Mouse (Mus musculus): Measurements from ENCODE around the gene Oprm1. TPM values are rescaled to one million over a fixed set of nuclear protein-coding genes. Genes with fewer than 3 reads are reported as not detected.

Oprm1 gene
- polyA plus RNA-seq, 1 experiment, result not detected

DNA sequence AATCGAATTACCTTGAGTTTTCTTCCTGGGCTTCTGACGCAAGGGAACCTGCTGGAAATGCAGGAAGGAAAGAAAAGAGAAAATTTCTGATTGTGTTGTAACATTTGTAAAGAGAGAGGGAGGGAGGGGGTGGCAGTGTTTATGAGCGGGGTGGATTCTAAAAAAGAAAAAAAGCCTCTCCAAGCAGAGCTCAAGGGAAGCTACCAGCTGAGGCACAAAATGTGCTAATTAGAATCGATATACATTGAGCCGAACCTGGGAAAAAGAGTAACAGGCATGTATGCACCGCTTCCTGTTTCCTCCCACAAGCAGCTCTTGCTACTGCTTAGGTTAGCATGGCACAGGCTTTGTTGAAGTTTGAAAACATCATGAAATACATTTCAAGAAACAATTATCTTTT lies 221.9 kb downstream of the Oprm1 start:
- no peaks in the 10 kb centered on the region for H3K36me3 ChIP-seq (ENCODE audit: control insufficient read depth, insufficient read depth)
- H3K27me3 ChIP-seq (ENCODE audit: control insufficient read depth, insufficient read depth, insufficient read length), result no peaks in the 10 kb centered on the region
- H3K79me2 ChIP-seq (ENCODE audit: control insufficient read depth, insufficient read depth), result no peaks in the 10 kb centered on the region
- H3ac ChIP-seq (ENCODE audit: control insufficient read depth, insufficient read length), result no peak overlapping the region
- H3K4me3 ChIP-seq, result no peak overlapping the region
- TF ChIP-seq USF1 (IDR thresholded peaks at IDR 0.05; ENCODE audit: low read depth), result no peak
- no peak for TF ChIP-seq REST (IDR thresholded peaks at IDR 0.05; ENCODE audit: insufficient read depth, insufficient read length)
- TF ChIP-seq MYOD1 (IDR thresholded peaks at IDR 0.05; ENCODE audit: control insufficient read depth in 1 of 3, insufficient read length in 2 of 3, low read depth in 2 of 3), result no peak
- TF ChIP-seq TCF12 (IDR thresholded peaks at IDR 0.05; ENCODE audit: insufficient read depth, poor library complexity, severe bottlenecking), result no peak
- TF ChIP-seq SRF (IDR thresholded peaks at IDR 0.05; ENCODE audit: control insufficient read depth, insufficient read length, low read depth), result no peak
- no peak for TF ChIP-seq MAX (IDR thresholded peaks at IDR 0.05; ENCODE audit: low read depth)
- no peak overlapping the region for H3K4me2 ChIP-seq (ENCODE audit: low read depth)

- Histone ChIP-seq H3K36me3 (ENCODE audit: control insufficient read depth, insufficient read depth) (no peaks in the 10 kb centered on the region), H3K27me3 (ENCODE audit: control insufficient read depth, insufficient read depth, insufficient read length) (no peaks in the 10 kb centered on the region), H3K4me2 (ENCODE audit: low read depth) (no peak overlapping the region), H3K79me2 (ENCODE audit: control insufficient read depth, insufficient read depth) (no peaks in the 10 kb centered on the region), H3K4me3 (no peak overlapping the region), H3ac (ENCODE audit: control insufficient read depth, insufficient read length) (no peak overlapping the region)
- TF ChIP-seq CEBPB (IDR thresholded peaks at IDR 0.05; ENCODE audit: insufficient read depth, poor library complexity, severe bottlenecking) (no peak), USF1 (IDR thresholded peaks at IDR 0.05; ENCODE audit: low read depth) (no peak), TCF12 (IDR thresholded peaks at IDR 0.05; ENCODE audit: insufficient read depth, poor library complexity, severe bottlenecking) (no peak), TCF3 (IDR thresholded peaks at IDR 0.05; ENCODE audit: insufficient read length, low read depth) (no peak), SRF (IDR thresholded peaks at IDR 0.05; ENCODE audit: control insufficient read depth, insufficient read length, low read depth) (no peak), MAX (IDR thresholded peaks at IDR 0.05; ENCODE audit: low read depth) (no peak), E2F4 (IDR thresholded peaks at IDR 0.05; ENCODE audit: insufficient read depth) (no peak), MYOG (IDR thresholded peaks at IDR 0.05; ENCODE audit: control insufficient read depth in 1 of 3, insufficient read depth in 1 of 3, insufficient read length in 2 of 3, low read depth in 2 of 3) (no peak), POLR2A (IDR thresholded peaks at IDR 0.05; ENCODE audit: insufficient read length, low read depth) (no peak), MYOD1 (IDR thresholded peaks at IDR 0.05; ENCODE audit: control insufficient read depth in 1 of 3, insufficient read length in 2 of 3, low read depth in 2 of 3) (no peak), POLR2AphosphoS2 (IDR thresholded peaks at IDR 0.05; ENCODE audit: insufficient read length, low read depth) (no peak), REST (IDR thresholded peaks at IDR 0.05; ENCODE audit: insufficient read depth, insufficient read length) (no peak)
Measured at GRCm38 (mm10) chr10:6982751-6983151, 224.4 kb downstream of the Oprm1 start.

GRCm38 (mm10) chr10:6983431-6983830 lies 225.1 kb downstream of the Oprm1 start:
- no peaks in the 10 kb centered on the region for H3K36me3 ChIP-seq (ENCODE audit: control insufficient read depth, insufficient read depth)
- no peaks in the 10 kb centered on the region for H3K27me3 ChIP-seq (ENCODE audit: control insufficient read depth, insufficient read depth, insufficient read length)
- H3K79me2 ChIP-seq (ENCODE audit: control insufficient read depth, insufficient read depth), result no peaks in the 10 kb centered on the region
- H3K4me3 ChIP-seq, result no peak overlapping the region
- TF ChIP-seq TCF3 (IDR thresholded peaks at IDR 0.05; ENCODE audit: insufficient read length, low read depth) (no peak), MYOG (IDR thresholded peaks at IDR 0.05; ENCODE audit: control insufficient read depth in 1 of 3, insufficient read depth in 1 of 3, insufficient read length in 2 of 3, low read depth in 2 of 3) (no peak), USF1 (IDR thresholded peaks at IDR 0.05; ENCODE audit: low read depth) (no peak), E2F4 (IDR thresholded peaks at IDR 0.05; ENCODE audit: insufficient read depth) (no peak), POLR2A (IDR thresholded peaks at IDR 0.05; ENCODE audit: insufficient read length, low read depth) (no peak), TCF12 (IDR thresholded peaks at IDR 0.05; ENCODE audit: insufficient read depth, poor library complexity, severe bottlenecking) (no peak), CEBPB (IDR thresholded peaks at IDR 0.05; ENCODE audit: insufficient read depth, poor library complexity, severe bottlenecking) (no peak), SRF (IDR thresholded peaks at IDR 0.05; ENCODE audit: control insufficient read depth, insufficient read length, low read depth) (no peak), POLR2AphosphoS2 (IDR thresholded peaks at IDR 0.05; ENCODE audit: insufficient read length, low read depth) (no peak), MYOD1 (IDR thresholded peaks at IDR 0.05; ENCODE audit: control insufficient read depth in 1 of 3, insufficient read length in 2 of 3, low read depth in 2 of 3) (no peak), REST (IDR thresholded peaks at IDR 0.05; ENCODE audit: insufficient read depth, insufficient read length) (no peak), MAX (IDR thresholded peaks at IDR 0.05; ENCODE audit: low read depth) (no peak)
- H3K4me2 ChIP-seq (ENCODE audit: low read depth), result no peak overlapping the region
- H3ac ChIP-seq (ENCODE audit: control insufficient read depth, insufficient read length), result no peak overlapping the region

DNA sequence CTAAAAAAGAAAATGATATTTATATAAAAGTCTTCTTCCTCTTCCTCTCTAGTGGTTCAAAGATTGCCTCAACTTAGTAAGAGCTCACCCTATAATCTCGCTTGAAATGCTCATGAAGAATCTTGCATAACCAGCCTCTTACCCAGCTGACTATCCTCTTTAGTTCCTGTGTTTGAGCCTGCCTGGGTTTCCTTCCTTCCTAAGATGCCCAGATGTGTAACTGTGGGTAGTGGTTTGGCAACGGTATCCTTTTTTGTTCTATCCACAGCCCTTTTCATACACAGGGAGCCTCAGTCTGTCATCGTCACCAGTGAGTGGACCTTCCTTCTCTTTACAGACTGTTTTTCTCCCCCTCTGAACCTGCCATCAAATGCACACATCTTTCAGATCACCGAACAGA lies 227.9 kb downstream of the Oprm1 start:
- Histone ChIP-seq H3K79me2 (ENCODE audit: control insufficient read depth, insufficient read depth) (no peaks in the 10 kb centered on the region), H3K27me3 (ENCODE audit: control insufficient read depth, insufficient read depth, insufficient read length) (no peaks in the 10 kb centered on the region), H3ac (ENCODE audit: control insufficient read depth, insufficient read length) (no peak overlapping the region), H3K4me2 (ENCODE audit: low read depth) (no peak overlapping the region), H3K36me3 (ENCODE audit: control insufficient read depth, insufficient read depth) (no peaks in the 10 kb centered on the region), H3K4me3 (no peak overlapping the region)
- TF ChIP-seq TCF3 (IDR thresholded peaks at IDR 0.05; ENCODE audit: insufficient read length, low read depth), result no peak
- TF ChIP-seq CEBPB (IDR thresholded peaks at IDR 0.05; ENCODE audit: insufficient read depth, poor library complexity, severe bottlenecking), result no peak
- no peak for TF ChIP-seq MYOD1 (IDR thresholded peaks at IDR 0.05; ENCODE audit: control insufficient read depth in 1 of 3, insufficient read length in 2 of 3, low read depth in 2 of 3)
- no peak for TF ChIP-seq POLR2A (IDR thresholded peaks at IDR 0.05; ENCODE audit: insufficient read length, low read depth)
- no peak for TF ChIP-seq USF1 (IDR thresholded peaks at IDR 0.05; ENCODE audit: low read depth)
- TF ChIP-seq MYOG (IDR thresholded peaks at IDR 0.05; ENCODE audit: control insufficient read depth in 1 of 3, insufficient read depth in 1 of 3, insufficient read length in 2 of 3, low read depth in 2 of 3), result no peak
- TF ChIP-seq POLR2AphosphoS2 (IDR thresholded peaks at IDR 0.05; ENCODE audit: insufficient read length, low read depth), result no peak
- no peak for TF ChIP-seq E2F4 (IDR thresholded peaks at IDR 0.05; ENCODE audit: insufficient read depth)
- TF ChIP-seq MAX (IDR thresholded peaks at IDR 0.05; ENCODE audit: low read depth), result no peak
- no peak for TF ChIP-seq TCF12 (IDR thresholded peaks at IDR 0.05; ENCODE audit: insufficient read depth, poor library complexity, severe bottlenecking)
